Mouse (Mus musculus): ENCODE measurements around the gene Dram1.

DNA sequence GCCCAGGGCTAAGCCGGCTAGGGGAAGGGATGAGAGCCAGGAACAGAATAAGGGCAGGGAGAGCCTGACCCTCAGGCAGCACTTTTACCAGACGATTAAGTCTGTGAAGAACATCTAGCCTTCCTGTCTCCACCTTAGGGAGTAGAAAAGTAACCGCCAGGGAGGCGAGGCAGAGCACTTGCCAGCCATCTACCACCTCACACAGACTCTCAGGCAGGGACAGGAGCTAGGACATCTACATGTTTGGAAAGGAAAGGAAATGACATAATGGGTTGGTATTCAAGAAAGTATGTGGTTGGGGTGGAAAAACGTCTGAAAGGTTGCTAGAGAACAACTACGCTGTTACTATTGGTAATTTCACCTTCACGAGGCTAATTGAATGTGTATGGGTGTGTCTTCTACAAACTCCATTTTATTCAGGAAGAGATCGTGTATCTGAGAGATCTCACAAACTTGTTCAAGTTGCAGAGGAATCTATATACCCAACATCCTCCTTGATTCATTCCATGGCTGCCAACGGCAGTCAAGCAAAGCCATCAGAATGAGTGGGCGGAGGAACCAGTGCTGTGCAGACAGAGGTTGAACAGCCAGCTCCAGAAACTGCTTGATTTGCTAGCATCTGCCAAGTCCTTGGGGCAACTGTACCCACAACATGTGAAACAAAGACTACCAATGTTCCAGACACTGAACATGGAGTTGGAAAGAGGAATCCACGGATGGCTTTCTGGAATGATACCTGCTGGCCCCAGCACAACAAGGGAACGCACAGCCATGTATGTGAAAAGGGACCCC lies 32.2 kb downstream of the Dram1 start:
- TF ChIP-seq CTCF (IDR thresholded peaks at IDR 0.05; ENCODE audit: extremely low read depth, insufficient read depth, low read length) (no peak), POLR2A (IDR thresholded peaks at IDR 0.05; ENCODE audit: extremely low read depth, insufficient read depth, low read length) (no peak)
